Mouse (Mus musculus): ENCODE data around the gene Vps9d1. TPM values are rescaled to one million over a fixed set of nuclear protein-coding genes. Genes with fewer than 3 reads are reported as not detected.
"Not testable (repeated sequence)": the region's sequence is repeated elsewhere in the genome, so short reads cannot be mapped to it uniquely, and the experiment has no call there.

The Vps9d1 gene
- polyA plus RNA-seq, 1 experiment: 55.7 TPM

DNA sequence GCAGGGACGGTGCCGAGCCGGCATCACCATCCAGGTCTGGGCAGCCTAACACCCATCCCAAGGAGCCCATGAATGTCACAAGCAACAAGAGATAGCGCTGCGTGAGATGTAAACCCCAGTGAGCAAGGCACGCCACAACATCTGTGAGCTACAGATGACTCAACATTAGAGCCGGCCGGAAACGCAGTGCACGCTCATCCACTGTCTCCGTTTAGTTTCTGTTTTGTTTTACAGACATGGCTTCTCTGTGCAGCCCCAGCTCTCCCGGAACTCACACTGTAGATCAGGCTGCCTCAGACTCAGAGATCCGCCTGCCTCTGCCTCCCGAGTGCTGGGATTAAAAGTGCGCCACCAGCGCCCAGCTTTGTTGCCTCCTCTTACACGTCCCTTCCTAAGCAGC lies 33.2 kb upstream of the Vps9d1 start:
- no peaks in the 10 kb centered on the region for H3K27me3 ChIP-seq (ENCODE audit: control insufficient read depth, insufficient read depth, low read length)
- no peak overlapping the region for H3K27ac ChIP-seq (ENCODE audit: insufficient read depth, low read length)
- no peaks in the 10 kb centered on the region for H3K36me3 ChIP-seq (ENCODE audit: control insufficient read depth, insufficient read depth, low read length)
- peaks cover 7% of the 10 kb centered on the region; the same call in 1 of the 2 replicates for H3K4me1 ChIP-seq (ENCODE audit: control insufficient read depth, insufficient read depth, insufficient read length)
- TF ChIP-seq CTCF (IDR thresholded peaks at IDR 0.05; ENCODE audit: extremely low read depth, insufficient read depth, insufficient read length, insufficient replicate concordance) (no peak), POLR2A (IDR thresholded peaks at IDR 0.05; ENCODE audit: low read depth, low read length) (no peak)
- H3K4me3 ChIP-seq (ENCODE audit: extremely low read depth, insufficient read depth, insufficient read length): no peak overlapping the region
- 94% methylated on average over 17 of the region's 17 CpGs for WGBS
- DNase-seq (ENCODE audit: low read depth in 1 of 2, low spot score in 2 of 2): no peak

DNA sequence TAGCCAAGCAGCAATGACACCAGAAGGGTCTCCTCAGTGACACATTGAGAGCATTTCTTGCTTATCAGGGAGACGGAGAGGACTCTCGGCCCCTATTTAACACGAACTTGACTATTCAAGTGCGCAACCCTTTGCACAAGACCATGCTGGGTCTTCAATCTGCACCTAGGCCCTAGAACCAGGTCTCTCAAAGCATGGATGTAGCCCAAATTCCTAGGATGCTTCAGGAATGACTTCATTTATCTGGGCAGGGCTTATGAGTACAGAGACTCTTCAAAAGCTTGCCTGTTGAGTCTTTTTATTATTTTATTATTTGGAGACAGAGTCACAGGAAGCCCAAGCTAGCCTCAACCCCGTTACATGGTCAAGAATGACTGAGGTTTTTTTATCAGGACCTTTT lies 30.3 kb upstream of the Vps9d1 start:
- H3K4me1 ChIP-seq (ENCODE audit: control insufficient read depth, insufficient read depth, insufficient read length): peaks cover 7% of the 10 kb centered on the region; the same call in 1 of the 2 replicates
- DNase-seq (ENCODE audit: low read depth in 1 of 2, low spot score in 2 of 2): no peak
- no peak for TF ChIP-seq POLR2A (IDR thresholded peaks at IDR 0.05; ENCODE audit: low read depth, low read length)
- no peaks in the 10 kb centered on the region for H3K27me3 ChIP-seq (ENCODE audit: control insufficient read depth, insufficient read depth, low read length)
- H3K4me3 ChIP-seq (ENCODE audit: extremely low read depth, insufficient read depth, insufficient read length): no peak overlapping the region
- H3K36me3 ChIP-seq (ENCODE audit: control insufficient read depth, insufficient read depth, low read length): no peaks in the 10 kb centered on the region
- 86% methylated on average over 5 of the region's 5 CpGs for WGBS
- H3K27ac ChIP-seq (ENCODE audit: insufficient read depth, low read length): peak overlapping the region; percentile 34; the same call in 1 of the 2 replicates

DNA sequence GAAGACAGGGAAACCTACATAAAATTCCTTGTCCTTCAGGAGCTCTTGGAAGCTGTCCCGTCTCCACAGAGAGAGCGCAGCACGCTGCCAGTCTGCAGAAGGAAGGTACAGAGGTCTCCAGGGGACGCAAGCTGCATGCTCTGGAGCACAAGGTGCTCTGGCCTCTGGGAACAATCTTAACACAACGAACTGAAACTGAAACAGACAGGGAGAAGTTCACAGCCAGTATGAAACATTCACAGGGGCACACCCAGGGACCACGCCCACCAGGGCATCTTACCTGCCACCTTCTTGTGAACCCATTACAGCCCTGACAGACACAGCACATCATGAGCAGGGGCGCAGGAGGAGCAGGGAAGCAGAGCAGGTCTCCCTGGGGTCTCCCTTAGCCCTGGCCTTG lies 29.8 kb upstream of the Vps9d1 start:
- peak; percentile 37 to 47 for DNase-seq (ENCODE audit: low read depth in 1 of 2, low spot score in 2 of 2)
- Histone ChIP-seq H3K4me1 (ENCODE audit: control insufficient read depth, insufficient read depth, insufficient read length) (peaks cover 7% of the 10 kb centered on the region; the same call in 1 of the 2 replicates), H3K27ac (ENCODE audit: insufficient read depth, low read length) (peak overlapping the region; percentile 34; the same call in 1 of the 2 replicates), H3K27me3 (ENCODE audit: control insufficient read depth, insufficient read depth, low read length) (no peaks in the 10 kb centered on the region), H3K36me3 (ENCODE audit: control insufficient read depth, insufficient read depth, low read length) (no peaks in the 10 kb centered on the region), H3K4me3 (ENCODE audit: extremely low read depth, insufficient read depth, insufficient read length) (peak overlapping the region; percentile 11; the same call in 1 of the 2 replicates)
- TF ChIP-seq CTCF (IDR thresholded peaks at IDR 0.05; ENCODE audit: extremely low read depth, insufficient read depth, insufficient read length, insufficient replicate concordance) (no peak), POLR2A (IDR thresholded peaks at IDR 0.05; ENCODE audit: low read depth, low read length) (no peak)
- WGBS: 44% methylated on average over 7 of the region's 7 CpGs

DNA sequence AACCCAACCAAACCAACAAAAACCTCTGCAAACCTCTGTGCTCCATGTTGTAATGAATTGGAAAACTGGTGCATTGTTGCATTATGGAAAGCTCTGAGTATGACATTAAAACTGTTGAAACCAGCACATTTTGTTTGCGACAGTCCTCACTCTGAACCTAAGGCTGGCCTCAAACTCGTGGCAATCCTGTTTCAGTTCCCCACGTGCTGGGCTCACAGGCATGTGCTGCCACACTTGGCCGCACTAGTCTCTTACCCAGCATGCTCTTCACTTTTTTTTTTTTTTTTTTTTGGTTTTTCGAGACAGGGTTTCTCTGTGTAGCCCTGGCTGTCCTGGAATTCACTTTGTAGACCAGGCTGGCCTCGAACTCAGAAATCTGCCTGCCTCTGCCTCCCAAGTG lies 28.8 kb upstream of the Vps9d1 start:
- H3K4me1 ChIP-seq (ENCODE audit: control insufficient read depth, insufficient read depth, insufficient read length); H3K36me3 ChIP-seq (ENCODE audit: control insufficient read depth, insufficient read depth, low read length); H3K27me3 ChIP-seq (ENCODE audit: control insufficient read depth, insufficient read depth, low read length); H3K4me3 ChIP-seq (ENCODE audit: extremely low read depth, insufficient read depth, insufficient read length): not testable (repeated sequence)
- 43% methylated on average over 6 of the region's 6 CpGs for WGBS
- peak overlapping the region; percentile 49; the same call in 1 of the 2 replicates for H3K27ac ChIP-seq (ENCODE audit: insufficient read depth, low read length)
- peak; percentile 38 to 55 for DNase-seq (ENCODE audit: low read depth in 1 of 2, low spot score in 2 of 2)

DNA sequence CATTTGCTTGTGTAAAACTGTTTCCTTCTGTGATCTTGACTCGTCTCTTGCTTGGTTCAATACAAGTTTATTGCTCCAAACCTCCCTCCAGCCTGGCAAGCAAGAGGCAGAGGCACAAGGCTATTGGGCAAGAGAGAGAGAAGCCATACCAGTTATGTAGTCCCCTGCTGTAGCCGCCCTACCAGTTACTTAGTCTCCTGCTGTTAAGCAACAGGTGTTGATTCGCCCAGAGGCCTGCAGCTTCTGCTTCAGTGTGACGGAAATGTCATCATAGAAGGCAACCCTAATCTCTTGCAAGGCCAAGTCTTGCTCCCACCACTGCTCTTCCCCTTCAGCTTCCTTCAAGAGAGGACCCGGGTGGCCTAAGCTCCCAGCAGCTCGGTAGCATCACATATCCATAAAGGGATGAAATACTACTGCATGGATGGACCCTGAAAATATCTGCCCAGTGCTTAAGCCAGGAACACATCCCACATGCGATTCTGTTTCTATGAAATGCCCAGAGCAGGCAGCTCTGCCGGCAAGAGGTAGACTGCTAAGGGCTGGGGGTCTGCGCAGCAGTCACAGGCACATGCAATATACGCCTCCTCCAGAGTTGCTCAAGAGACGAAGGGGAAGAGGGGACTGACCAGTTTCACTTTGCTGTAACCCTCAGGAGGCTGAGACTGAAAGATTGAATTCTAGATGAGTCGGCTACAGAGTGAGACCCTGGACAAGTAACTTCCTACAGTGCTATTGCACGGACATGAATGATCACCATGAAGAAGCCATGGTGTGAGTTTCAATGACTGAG lies 26.4 kb upstream of the Vps9d1 start:
- Histone ChIP-seq H3K36me3 (ENCODE audit: control insufficient read depth, insufficient read depth, low read length) (peaks cover 2% of the 10 kb centered on the region), H3K27ac (ENCODE audit: insufficient read depth, low read length) (no peak overlapping the region), H3K27me3 (ENCODE audit: control insufficient read depth, insufficient read depth, low read length) (no peaks in the 10 kb centered on the region), H3K4me1 (ENCODE audit: control insufficient read depth, insufficient read depth, insufficient read length) (peaks cover 7% of the 10 kb centered on the region; the same call in 1 of the 2 replicates), H3K4me3 (ENCODE audit: extremely low read depth, insufficient read depth, insufficient read length) (no peak overlapping the region)
- 88% methylated on average over 13 of the region's 13 CpGs for WGBS
- no peak for TF ChIP-seq POLR2A (IDR thresholded peaks at IDR 0.05; ENCODE audit: low read depth, low read length)
- no peak for TF ChIP-seq CTCF (IDR thresholded peaks at IDR 0.05; ENCODE audit: extremely low read depth, insufficient read depth, insufficient read length, insufficient replicate concordance)
- DNase-seq (ENCODE audit: low read depth in 1 of 2, low spot score in 2 of 2): no peak

DNA sequence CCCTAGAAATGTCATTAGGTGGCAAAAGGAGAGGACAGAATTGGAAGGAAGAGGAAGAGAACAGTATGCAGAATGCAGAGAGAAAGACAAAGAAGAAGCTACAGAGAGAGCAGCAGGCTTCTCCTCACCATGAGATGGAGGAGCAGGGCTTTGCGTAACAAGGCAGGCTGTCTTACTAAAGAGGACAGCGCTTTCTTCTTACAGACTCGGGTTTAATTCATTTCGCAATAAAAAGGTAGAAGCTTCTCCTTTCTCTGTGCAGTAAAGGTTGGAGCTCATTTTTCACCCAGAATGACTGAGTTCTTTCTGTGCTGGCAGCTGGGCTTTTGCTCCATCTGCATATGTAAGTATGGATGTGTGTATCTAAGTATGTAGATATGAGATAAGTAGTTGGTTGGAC lies 25.7 kb upstream of the Vps9d1 start:
- Histone ChIP-seq H3K36me3 (ENCODE audit: control insufficient read depth, insufficient read depth, low read length) (peaks cover 2% of the 10 kb centered on the region), H3K4me1 (ENCODE audit: control insufficient read depth, insufficient read depth, insufficient read length) (peaks cover 7% of the 10 kb centered on the region; the same call in 1 of the 2 replicates), H3K4me3 (ENCODE audit: extremely low read depth, insufficient read depth, insufficient read length) (no peak overlapping the region), H3K27me3 (ENCODE audit: control insufficient read depth, insufficient read depth, low read length) (no peaks in the 10 kb centered on the region), H3K27ac (ENCODE audit: insufficient read depth, low read length) (no peak overlapping the region)
- DNase-seq (ENCODE audit: low read depth in 1 of 2, low spot score in 2 of 2): no peak
- 79% methylated on average over 4 of the region's 4 CpGs for WGBS
- no peak for TF ChIP-seq POLR2A (IDR thresholded peaks at IDR 0.05; ENCODE audit: low read depth, low read length)
- no peak for TF ChIP-seq CTCF (IDR thresholded peaks at IDR 0.05; ENCODE audit: extremely low read depth, insufficient read depth, insufficient read length, insufficient replicate concordance)

DNA sequence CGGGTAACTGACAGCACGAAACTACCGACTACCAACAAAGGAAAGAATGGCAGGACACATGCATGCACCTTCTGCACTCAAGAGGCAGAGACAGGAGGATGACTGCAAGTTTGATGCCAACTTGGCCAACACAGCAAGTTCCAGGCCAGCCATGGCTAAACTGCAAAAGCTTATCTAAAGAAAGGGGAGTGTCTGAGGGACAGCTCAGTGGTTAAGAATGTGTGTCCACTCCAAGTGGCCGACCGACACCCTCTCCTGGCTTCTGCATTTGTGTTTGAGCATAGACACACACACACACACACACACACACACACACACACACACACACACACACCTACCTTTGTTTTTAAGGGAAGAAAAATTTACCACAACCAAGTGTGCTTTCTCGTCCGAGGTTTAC lies 24.3 kb upstream of the Vps9d1 start:
- DNase-seq (ENCODE audit: low read depth in 1 of 2, low spot score in 2 of 2): no peak
- Histone ChIP-seq H3K27ac (ENCODE audit: insufficient read depth, low read length) (no peak overlapping the region), H3K27me3 (ENCODE audit: control insufficient read depth, insufficient read depth, low read length) (no peaks in the 10 kb centered on the region), H3K36me3 (ENCODE audit: control insufficient read depth, insufficient read depth, low read length) (peaks cover 4% of the 10 kb centered on the region), H3K4me1 (ENCODE audit: control insufficient read depth, insufficient read depth, insufficient read length) (peaks cover 3% of the 10 kb centered on the region; the same call in 1 of the 2 replicates), H3K4me3 (ENCODE audit: extremely low read depth, insufficient read depth, insufficient read length) (no peak overlapping the region)
- TF ChIP-seq CTCF (IDR thresholded peaks at IDR 0.05; ENCODE audit: extremely low read depth, insufficient read depth, insufficient read length, insufficient replicate concordance): no peak
- TF ChIP-seq POLR2A (IDR thresholded peaks at IDR 0.05; ENCODE audit: low read depth, low read length): no peak
- 93% methylated on average over 7 of the region's 7 CpGs for WGBS

Data from spleen, adult 2 months (tissue).